Mouse (Mus musculus) left cerebral cortex, postnatal 36 days (tissue): ENCODE measurements at regions not wholly inside any gene's neighbourhood (a gene's known extent, or its start where the extent isn't known, plus 50 kb on each side); places are given as distances from the start of the nearest gene placed in this dataset.
A peak's percentile ranks its signal among the peaks of the same experiment; 100 is the strongest.
"Not testable (repeated sequence)": the region's sequence is repeated elsewhere in the genome, so short reads cannot be mapped to it uniquely, and the experiment has no call there.

ENCODE experiments used
- DNase-seq, 2 experiments: peaks; one replicate each; pipeline ENCODE4 v3.0.0; 2021 to 2022; ENCODE audit warnings: low spot score in 2 of 2, mixed read lengths in 1 of 2
- intact Hi-C: fragments of 180-260 bp; cut with DNase I; formaldehyde crosslinking; loops from one replicate; pipeline ENCODE4 v1.15.1; 2025

DNA sequence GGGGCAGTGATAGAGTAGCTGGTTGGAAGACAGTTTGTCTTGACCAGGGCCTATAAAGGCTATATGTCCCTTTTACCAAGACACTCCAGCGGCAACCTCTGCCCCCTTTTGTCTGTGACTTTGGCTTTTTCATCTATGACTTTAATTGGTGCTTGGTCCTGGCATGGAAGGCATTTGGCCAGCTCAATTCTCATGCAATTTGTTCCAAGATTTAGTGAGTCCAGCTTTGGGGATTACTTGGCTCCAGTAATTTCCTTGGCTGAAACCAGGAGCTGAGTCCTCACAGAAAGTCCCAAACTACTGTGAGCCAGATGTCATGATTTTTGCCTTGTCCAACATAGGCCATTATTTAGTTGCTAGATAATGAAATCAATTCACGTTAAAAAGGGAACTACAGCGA is 273.1 kb downstream of the Abcc12 start:
- DNase-seq = no peak
- intact Hi-C loops = no loop called here

DNA sequence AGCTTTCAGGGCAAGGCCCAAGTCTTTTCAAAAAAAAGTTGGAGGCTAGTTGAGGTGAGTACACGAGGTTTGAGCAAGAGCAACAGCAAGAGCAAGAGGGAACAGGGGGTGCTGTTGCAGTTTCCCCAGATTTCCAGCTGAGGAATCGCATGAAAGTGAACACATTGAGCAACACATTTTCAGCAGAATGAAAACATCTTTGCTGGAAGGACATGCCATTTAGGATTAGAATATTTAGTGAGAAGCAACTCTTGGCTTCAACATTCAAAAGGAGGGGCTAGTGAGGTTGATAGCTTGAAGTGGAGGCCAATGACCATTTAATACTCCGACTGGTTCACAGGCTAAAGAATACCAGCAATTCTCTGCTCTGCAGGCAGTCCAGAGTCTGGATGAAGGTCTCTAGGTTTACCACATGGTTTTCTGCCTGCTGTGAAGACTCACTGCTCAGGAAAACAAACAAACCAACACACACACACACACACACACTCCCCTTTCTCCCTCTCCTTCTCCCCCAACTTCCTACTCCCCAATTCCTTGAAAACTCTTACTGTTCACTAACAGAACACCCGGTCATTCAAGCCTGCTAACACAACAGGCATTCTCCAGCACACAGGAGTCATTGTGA is 278.5 kb downstream of the Abcc12 start:
- intact Hi-C loops = no loop called here
- DNase-seq = no peak

DNA sequence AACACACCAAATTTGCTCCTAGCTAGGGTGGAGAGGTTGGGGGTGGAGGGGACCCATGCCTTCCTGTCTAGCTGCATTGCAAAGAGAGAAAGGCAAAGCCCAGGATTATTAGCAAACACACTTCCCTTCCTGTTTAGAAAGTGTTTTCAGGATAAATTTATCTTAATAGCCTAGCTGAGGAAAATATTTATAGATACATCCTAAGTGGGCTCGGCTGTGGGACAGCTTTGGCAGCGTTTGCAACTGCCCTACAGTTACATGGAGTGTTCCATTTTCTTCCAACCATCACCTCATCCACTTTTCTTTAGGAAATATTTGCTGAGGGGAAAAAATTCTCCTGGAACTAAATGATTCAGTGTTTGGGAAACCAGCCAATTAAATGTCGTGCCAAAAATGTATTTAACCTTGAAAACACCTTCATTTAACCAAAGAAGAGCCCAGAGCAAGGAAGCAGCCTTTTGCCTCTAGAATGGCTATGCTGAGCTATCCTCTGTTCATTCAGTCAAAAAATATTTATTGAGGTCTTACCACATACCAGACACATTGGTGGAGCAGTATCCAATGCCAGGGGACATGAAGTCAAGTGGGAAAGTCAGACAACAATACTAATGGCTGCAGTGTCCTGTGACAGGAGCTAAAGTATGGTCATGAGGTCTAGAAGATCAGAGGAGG is 291.6 kb downstream of the Abcc12 start:
- DNase-seq = no peak
- intact Hi-C loops = no loop called here

DNA sequence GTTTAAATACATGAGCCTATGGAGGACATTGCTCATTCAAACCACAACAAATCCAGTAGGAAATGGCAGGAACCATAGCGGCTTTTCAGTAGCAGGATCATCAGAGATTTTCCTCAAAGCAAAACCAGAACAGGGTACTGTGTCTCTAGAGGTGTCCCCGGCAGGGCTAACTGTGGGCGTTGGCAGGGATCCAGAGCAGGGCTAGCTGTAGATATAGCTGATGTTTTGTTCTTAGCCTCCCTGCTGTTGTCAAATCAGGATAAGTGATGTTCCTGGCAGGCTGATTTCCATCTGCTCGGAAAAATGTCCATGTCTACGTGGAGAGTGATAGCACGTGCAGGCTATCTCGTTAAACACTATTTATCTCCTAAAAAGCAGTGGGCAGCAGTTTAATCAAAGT is 297.6 kb downstream of the Abcc12 start:
- DNase-seq = no peak
- intact Hi-C loops = loop anchor here (5.0 kb wide), 2 partner anchors 39 to 189 kb away; no protein-coding TSS in a partner anchor

DNA sequence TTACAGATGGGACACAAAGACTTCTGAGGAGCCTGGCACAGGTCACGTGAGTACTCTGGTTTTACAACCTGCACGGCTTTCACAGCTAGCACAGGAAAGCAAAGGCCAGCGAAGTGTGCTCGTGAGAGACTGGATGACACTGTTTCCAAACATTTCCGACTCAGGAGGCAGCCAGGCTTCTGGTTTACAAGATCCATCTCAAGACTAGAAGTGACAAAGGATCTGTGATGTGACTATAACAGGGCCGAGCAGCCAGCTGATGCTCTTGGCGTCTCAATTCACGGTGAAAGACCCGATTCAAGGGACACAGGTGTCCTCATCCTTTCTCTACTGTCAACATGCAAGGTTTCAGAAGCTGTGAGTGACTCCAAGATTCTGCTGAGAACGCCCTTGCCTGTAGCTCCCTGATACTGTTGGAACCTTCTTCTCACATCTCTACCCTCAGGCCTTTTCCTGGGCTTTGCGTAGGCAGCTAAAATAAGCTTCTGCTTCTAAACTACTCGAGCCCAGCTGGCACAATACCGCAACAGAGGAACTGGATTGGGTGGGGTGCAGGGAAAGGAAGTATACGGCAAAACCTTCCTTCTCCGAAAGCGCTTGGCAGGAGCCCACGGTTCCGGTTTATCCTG is 300.3 kb downstream of the Abcc12 start:
- intact Hi-C loops = loop anchor here (5.0 kb wide), 2 partner anchors 42 to 192 kb away; no protein-coding TSS in a partner anchor
- DNase-seq = peak; percentile 61 to 67

DNA sequence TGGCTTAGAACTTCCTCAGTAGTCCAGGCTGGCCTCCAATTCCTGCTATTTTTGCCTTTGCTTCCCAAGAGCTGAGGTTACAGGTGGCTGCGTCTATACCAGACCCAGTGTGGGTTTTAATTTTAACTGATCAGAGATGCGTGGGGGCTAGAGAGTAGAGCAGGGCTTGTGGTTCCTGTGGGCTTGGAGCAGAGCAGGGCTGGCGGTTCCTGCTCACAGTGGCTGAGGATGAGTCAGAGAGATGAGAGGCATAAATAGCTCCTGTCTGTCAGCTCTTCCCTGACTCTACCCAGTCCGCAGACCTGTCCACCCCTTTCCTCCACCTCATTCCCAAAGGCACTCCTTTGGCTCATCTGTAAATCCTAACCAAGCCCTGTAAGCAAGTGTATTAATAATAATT is 304.8 kb downstream of the Abcc12 start:
- DNase-seq = peak; percentile 32 to 42
- intact Hi-C loops = no loop called here

DNA sequence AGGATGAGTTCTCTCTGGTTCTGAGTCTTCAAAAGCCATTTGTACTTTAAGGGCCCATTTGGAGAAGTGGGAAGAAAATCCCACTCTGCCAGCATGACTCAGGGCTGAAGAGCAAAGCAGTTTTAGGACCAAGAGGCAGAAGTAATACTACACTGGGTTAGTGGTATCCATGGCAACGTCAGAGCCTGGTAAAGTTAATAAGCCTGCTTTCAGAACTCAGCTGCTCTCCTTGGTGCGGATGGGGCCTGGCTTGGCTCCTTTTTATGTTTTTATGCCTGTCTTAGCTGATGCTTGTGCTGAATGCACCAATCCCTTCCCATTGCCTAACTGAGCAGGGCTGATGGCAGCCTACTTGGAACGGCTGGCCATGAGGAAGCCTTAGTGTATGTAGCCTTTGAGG is 306.7 kb downstream of the Abcc12 start:
- intact Hi-C loops = loop anchor here (5.0 kb wide), 2 partner anchors 62 to 117 kb away; no protein-coding TSS in a partner anchor
- DNase-seq = peak; percentile 38 to 45

DNA sequence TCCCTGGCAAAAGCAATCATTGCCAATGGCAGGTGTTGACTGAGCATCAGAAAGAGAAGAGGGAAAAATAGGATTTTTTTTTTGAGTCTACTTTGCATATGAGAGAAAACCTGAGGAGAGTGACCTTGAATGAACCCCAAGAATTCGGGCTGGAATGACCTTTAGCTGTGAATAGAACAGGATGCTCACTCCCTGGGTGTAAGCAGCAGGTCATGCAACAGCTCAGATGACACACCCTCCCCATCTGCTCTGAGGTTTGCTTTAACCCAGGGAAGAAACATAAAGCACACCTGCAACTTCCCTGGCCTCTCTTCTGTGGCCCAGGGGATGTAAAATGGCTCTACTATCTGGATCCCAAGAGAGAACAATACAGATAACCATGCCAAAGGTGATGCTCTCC is 307.9 kb downstream of the Abcc12 start:
- intact Hi-C loops = loop anchor here (5.0 kb wide), 2 partner anchors 60 to 115 kb away; no protein-coding TSS in a partner anchor
- no peak for DNase-seq

DNA sequence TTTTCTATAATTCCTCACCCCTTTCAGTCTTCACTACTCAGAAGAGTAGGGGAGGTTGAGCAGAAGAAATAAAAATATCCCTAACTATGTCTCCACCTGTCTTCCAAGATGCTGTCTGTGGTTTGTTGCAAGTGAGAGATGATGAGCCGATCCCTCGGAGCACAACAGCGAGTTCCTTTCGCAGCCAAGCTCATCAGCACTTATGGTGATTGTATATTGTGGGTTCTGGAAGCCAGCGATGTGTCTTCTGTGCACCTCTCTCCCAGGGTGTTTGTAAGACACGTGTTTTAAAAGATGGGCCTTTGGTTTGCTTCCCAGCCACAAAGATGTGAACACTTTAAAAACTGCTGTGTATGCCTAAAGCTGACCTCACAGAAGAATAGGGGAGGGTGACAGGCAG is 309.0 kb downstream of the Abcc12 start:
- DNase-seq = no peak
- intact Hi-C loops = loop anchor here (5.0 kb wide), 2 partner anchors 59 to 114 kb away; no protein-coding TSS in a partner anchor

DNA sequence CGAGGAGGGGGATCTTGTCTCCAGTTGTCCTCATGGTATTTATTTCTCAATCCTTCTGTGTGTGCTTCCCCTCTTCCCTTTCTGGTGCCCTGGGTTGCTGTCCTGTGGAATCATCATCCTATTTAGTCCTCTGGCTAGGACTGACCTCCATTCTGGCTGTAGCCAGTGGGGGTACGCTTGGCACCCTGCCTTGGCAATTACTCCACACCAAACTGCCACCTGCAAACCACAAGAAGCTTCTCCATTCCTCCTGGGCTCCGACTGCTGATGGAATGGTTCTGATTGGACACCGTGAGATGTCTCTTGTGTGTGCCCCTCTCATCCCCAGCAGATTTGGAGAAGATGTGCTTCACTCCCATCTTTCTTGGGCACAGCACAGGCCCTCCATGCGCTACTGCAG is 322.5 kb downstream of the Abcc12 start:
- intact Hi-C loops = no loop called here
- no peak for DNase-seq

DNA sequence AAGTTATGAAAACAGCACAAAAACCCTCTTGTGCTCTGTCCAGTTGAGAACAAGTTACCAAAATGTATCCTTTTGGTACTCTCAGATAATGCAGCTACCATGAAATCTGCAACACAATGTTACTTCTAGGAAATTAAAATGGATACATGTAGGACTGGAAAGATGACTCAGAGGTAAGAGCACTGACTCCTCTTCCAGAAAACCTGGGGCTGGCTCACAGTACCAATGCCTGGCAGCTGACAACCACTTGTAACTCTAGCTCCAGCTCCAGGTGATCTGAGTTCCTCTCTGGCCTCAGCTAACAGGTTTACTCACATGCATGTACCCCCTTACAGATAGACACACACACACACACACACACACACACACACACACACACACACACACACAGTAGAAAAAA is 325.1 kb downstream of the Abcc12 start:
- no peak for DNase-seq
- intact Hi-C loops = no loop called here

DNA sequence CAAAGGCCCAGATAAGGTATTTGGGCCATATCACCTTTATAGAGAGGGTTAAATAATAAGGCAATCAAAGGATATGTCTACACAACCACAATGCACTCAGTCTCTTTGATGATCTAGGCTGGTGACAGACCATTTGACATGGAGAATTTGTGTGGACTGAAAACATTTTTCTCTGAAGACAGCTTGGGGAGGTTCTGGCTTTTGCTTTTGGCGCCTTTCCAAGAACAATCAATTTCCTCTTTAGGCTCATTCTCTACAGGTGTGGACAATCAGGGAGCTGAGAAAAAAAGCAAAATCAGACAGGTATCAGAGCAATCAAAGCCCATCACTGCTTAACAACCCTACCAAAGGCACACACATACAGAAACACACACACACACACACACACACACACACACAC is 325.8 kb downstream of the Abcc12 start:
- intact Hi-C loops = no loop called here
- DNase-seq = no peak

DNA sequence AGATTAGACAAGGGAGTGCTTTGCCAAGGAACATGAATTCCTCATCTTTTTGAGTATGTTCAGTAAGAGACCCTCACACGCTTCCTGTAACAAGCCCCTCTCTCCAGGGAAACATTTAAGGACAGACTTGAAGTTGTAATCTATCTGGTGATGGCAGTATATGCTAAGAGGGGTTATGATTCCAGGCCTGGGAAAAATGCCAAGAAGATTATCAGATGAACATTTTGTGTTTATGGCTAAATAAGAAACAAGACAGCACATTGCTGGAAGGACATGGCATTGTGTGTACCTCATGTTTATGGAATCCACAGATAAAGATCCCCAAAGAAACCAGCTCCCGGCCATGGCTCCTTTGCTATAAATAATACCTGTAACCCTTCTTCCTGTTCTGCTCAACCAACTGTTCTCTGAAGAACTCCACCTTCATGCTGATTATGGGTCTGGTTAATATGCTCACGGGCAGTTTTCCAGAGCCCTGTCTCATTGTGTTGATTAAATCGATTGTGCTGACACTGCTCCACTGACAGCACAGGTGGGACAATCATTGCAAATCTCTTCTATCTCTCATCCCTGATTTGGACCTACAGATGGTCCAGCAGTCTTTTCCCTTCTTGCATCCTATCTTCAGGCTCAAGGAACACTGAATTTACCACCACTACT is 327.7 kb downstream of the Abcc12 start:
- intact Hi-C loops = no loop called here
- DNase-seq = no peak

DNA sequence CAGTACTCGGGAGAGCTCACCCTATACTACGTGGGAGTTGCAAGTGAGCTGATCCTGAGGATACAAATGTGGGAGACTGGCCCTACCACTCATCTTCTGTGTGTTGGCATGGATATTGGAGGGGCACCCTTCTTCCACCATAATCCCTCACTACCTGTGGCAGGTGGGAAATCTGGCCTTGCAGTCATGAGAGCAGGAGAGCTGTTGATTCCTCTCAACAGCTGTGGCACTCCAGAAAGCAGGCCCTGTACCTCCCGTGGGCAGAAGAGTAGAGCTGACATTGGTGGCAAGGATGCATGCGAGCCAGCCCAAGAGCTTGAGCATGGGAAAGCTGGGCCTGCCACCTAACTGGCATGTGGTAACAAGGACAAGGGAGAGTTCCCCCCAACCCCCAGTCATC is 345.8 kb downstream of the Abcc12 start:
- intact Hi-C loops = no loop called here
- DNase-seq = no peak

DNA sequence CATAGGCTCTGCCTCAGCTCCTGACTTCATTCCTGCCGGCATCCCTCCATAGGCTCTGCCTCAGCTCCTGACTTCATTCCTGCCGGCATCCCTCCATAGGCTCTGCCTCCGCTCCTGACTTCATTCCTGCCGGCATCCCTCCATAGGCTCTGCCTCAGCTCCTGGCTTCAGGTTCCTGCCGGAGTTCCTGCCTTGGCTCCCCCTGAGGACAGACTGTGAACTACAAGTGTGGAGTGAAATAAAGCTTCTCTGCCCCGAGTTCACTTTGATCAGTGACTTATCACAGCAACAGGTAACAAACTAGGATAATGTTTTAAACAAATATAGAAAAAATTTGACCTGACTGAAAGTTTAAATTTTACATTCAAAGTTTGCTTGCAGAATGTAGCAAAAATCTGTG is 348.5 kb downstream of the Abcc12 start:
- intact Hi-C loops = not testable (repeated sequence)

DNA sequence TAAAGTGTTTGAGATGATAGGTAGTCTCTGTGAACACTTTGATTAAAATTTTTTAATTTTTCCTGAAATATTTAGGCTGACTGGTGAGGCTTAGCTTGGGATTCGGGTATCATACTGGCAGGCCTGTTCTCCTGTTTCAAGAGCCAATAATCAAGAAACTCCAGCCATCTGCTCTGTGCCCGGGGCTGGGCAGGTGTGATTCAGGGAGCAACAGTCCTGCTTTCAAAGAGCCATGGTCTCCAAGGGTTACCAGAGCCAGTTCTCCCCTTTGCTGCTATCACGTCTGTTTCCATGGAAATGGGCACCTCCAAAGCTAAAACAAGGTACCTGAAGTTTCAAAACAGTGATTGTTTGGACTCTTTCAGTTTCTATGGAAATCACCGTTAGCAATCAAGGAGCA is 355.6 kb downstream of the Abcc12 start:
- intact Hi-C loops = no loop called here

More for the DNA sequence above, 348.5 kb downstream of the Abcc12 start:
- not testable (repeated sequence) for DNase-seq

DNA sequence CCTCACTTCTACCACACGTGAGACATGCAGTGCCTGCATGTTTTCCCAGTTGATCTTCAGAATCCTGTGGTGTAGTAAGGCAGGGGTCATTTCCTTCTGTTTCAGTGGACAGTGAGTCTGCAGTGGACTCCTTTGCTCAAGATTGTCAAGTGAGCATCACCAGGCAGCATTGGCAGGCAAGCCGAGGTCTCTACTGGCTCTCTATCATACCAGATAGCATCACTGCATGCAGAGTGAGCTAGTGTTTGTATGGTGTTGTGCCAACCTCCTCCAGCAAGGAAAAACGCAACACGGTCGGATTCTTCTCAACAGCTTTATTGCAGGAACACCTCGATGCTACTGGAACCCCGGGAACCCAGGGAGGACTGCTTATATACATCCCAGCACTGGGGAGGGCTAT is 357.8 kb downstream of the Abcc12 start:
- intact Hi-C loops = no loop called here
- DNase-seq = no peak

More for the DNA sequence above, 355.6 kb downstream of the Abcc12 start:
- DNase-seq = no peak

DNA sequence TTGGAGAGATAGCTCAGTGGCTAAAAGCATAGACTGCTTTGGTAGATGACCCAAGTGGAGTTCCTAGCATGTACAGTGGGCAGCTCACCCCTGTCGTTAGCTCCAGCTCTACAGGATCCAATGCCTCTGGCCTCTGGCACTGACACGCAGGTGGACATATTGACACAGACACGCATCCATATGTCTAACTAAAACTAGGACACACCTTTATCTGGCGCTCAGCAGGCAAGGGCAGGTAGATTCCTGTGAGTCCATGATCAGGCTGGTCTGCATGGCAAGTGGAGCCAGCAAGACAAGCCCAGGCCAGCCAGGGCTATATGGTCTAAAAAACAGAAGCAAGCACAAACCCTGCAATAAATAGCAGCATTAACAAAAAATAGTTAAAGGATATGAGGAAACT is 358.3 kb downstream of the Abcc12 start:
- no peak for DNase-seq

DNA sequence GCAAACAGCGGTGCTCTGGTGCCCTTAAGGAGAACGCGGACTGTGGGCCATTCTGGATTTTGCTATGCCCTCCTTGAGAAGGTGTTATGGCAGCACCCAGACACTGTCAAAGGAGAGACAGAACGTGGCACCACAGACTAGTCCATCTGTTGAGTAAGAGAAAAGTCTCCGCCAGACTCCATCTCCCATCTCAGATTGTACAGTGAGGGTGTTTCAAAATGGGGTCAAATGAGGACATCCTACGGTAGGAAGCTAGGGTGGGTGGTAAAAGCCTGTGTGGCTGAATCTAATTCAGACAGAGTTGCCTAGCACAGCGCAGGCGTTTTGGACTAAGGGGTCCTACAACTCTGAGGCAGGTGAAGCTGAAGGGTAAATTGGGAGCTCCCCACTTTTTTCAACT is 366.1 kb downstream of the Abcc12 start:
- intact Hi-C loops = loop anchor here (5.0 kb wide), 1 partner anchor 58 kb away; no protein-coding TSS in a partner anchor
- no peak for DNase-seq

More for the DNA sequence above, 358.3 kb downstream of the Abcc12 start:
- intact Hi-C loops = no loop called here

DNA sequence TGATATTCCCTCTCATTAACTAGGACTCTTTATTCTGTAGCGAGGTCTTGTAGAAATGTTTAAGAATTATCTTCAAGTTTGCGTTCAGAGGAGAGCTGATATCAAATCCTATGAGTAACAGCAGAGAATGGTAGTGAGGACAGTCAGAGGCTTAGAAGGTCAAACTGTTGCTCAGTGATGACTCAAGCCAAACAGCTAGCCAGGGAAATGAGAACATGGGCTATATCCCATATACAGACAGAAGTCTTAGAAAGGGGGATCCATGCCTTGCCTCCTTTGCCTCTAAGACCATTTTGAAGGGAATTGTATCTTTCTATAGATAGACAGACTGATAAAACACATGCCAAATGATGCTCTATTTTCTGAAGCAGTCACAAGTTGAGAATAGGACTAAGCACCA is 368.0 kb downstream of the Abcc12 start:
- no peak for DNase-seq
- intact Hi-C loops = loop anchor here (5.0 kb wide), 1 partner anchor 60 kb away; no protein-coding TSS in a partner anchor
